Mouse (Mus musculus) liver (tissue): ENCODE data around the gene Cdh20.

Source experiments
- DNase-seq: peaks from one replicate; pipeline ENCODE4 v3.0.0-alpha.2; 2020; ENCODE audit warnings: mixed read lengths

Gene Cdh20

GRCm38 (mm10) chr1:104768371-104769249 lies at the start of gene Cdh20:
Gene Cdh20 (plus strand): TSS chr1:104768529.
- DNase-seq = no peak

- DNase-seq = no peak
Measured at GRCm38 (mm10) chr1:104746816-104747215, 21.5 kb upstream of the Cdh20 start.

GRCm38 (mm10) chr1:104747438-104747837 lies 20.9 kb upstream of the Cdh20 start:
- no peak for DNase-seq

GRCm38 (mm10) chr1:104754483-104754882 lies 13.8 kb upstream of the Cdh20 start:
- DNase-seq = no peak

- no peak for DNase-seq
Measured at GRCm38 (mm10) chr1:104755896-104756295, 12.4 kb upstream of the Cdh20 start.

GRCm38 (mm10) chr1:104769250-104769607 lies 900 bp downstream of the Cdh20 start:
- DNase-seq = no peak

GRCm38 (mm10) chr1:104771937-104772336 lies 3.6 kb downstream of the Cdh20 start:
- DNase-seq = no peak

- no peak for DNase-seq
Measured at GRCm38 (mm10) chr1:104773207-104773606, 4.9 kb downstream of the Cdh20 start.

GRCm38 (mm10) chr1:104793488-104793887 lies 25.2 kb downstream of the Cdh20 start:
- DNase-seq = no peak

GRCm38 (mm10) chr1:104796146-104796545 lies 27.8 kb downstream of the Cdh20 start:
- DNase-seq = no peak

GRCm38 (mm10) chr1:104797139-104797538 lies 28.8 kb downstream of the Cdh20 start:
- no peak for DNase-seq

- no peak for DNase-seq
Measured at GRCm38 (mm10) chr1:104804746-104805145, 36.4 kb downstream of the Cdh20 start.

GRCm38 (mm10) chr1:104807214-104807613 lies 38.9 kb downstream of the Cdh20 start:
- DNase-seq = no peak

GRCm38 (mm10) chr1:104817510-104817909 lies 49.2 kb downstream of the Cdh20 start:
- DNase-seq = no peak

GRCm38 (mm10) chr1:104828106-104828505 lies 59.8 kb downstream of the Cdh20 start:
- DNase-seq = no peak

GRCm38 (mm10) chr1:104838206-104838915 lies 70.0 kb downstream of the Cdh20 start:
- no peak for DNase-seq

GRCm38 (mm10) chr1:104839051-104839450 lies 70.7 kb downstream of the Cdh20 start:
- DNase-seq = no peak

- DNase-seq = no peak
Measured at GRCm38 (mm10) chr1:104848256-104848919, 80.1 kb downstream of the Cdh20 start.

GRCm38 (mm10) chr1:104848920-104849272 lies 80.6 kb downstream of the Cdh20 start:
- DNase-seq = no peak

GRCm38 (mm10) chr1:104877384-104877783 lies 109.1 kb downstream of the Cdh20 start:
- no peak for DNase-seq

GRCm38 (mm10) chr1:104901815-104902214 lies 133.5 kb downstream of the Cdh20 start:
- no peak for DNase-seq

- DNase-seq = no peak
Measured at GRCm38 (mm10) chr1:104903409-104903808, 135.1 kb downstream of the Cdh20 start.

GRCm38 (mm10) chr1:104912407-104912806 lies 144.1 kb downstream of the Cdh20 start:
- DNase-seq = no peak

GRCm38 (mm10) chr1:104916507-104916906 lies 148.2 kb downstream of the Cdh20 start:
- DNase-seq = no peak
